Mouse (Mus musculus) hindbrain, embryonic 16.5 days (tissue): ENCODE measurements around the gene Spata2l. TPM values are rescaled to one million over a fixed set of nuclear protein-coding genes. Genes with fewer than 3 reads are reported as not detected.
"Not testable (repeated sequence)": the region's sequence is repeated elsewhere in the genome, so short reads cannot be mapped to it uniquely, and the experiment has no call there.

ENCODE experiments used
- ATAC-seq: fragments of 200-750 bp; cut with Nextera tagmentation; 2 replicates; pipeline ENCODE4 v1.8.0; 2017; ENCODE audit warnings: moderate TSS enrichment, moderate library complexity
- H3K27ac ChIP-seq: fragments of 300-500 bp; sonication (generic); 2 replicates; pipeline ENCODE4 v1.5.1; 2014; ENCODE audit warnings: low read depth, mild to moderate bottlenecking, control low read depth, low read length, moderate library complexity
- H3K27me3 ChIP-seq: fragments of 300-500 bp; sonication (generic); replicated peaks from 2 replicates; pipeline ENCODE4 v1.6.1; 2014; ENCODE audit warnings: low read length; ENCODE audit not compliant: control insufficient read depth, insufficient read depth
- H3K36me3 ChIP-seq: fragments of 300-500 bp; sonication (generic); 2 replicates; pipeline ENCODE4 v1.6.1; 2014; ENCODE audit warnings: mild to moderate bottlenecking, low read length, moderate library complexity, mixed read lengths; ENCODE audit not compliant: control insufficient read depth, insufficient read depth
- H3K4me1 ChIP-seq: fragments of 300-500 bp; sonication (generic); 2 replicates; pipeline ENCODE4 v1.6.1; 2014; ENCODE audit warnings: low read depth, low read length; ENCODE audit not compliant: control insufficient read depth, insufficient read depth
- H3K4me2 ChIP-seq: fragments of 300-500 bp; sonication (generic); 2 replicates; pipeline ENCODE4 v1.6.1; 2014; ENCODE audit warnings: mild to moderate bottlenecking, low read length, control low read depth, moderate library complexity
- H3K4me3 ChIP-seq: fragments of 300-500 bp; sonication (generic); 2 replicates; pipeline ENCODE4 v1.5.1; 2014; ENCODE audit warnings: mild to moderate bottlenecking, low read length, control low read depth, moderate library complexity
- H3K9ac ChIP-seq: fragments of 300-500 bp; sonication (generic); 2 replicates; pipeline ENCODE4 v1.6.1; 2014; ENCODE audit warnings: low read depth, mild to moderate bottlenecking, control low read depth, low read length, moderate library complexity
- H3K9me3 ChIP-seq: fragments of 300-500 bp; sonication (generic); 2 replicates; pipeline ENCODE4 v1.6.1; 2014; ENCODE audit warnings: mild to moderate bottlenecking, low read length, moderate library complexity; ENCODE audit not compliant: control insufficient read depth
- WGBS: fragments of 180-500 bp; shearing (Covaris S2); extraction: QIAGEN DNeasy Blood & Tissue Kit; methylation state at CpG from one replicate; pipeline ENCODE4 v1.1.7; 2014; 5-methylcytosine and 5-hydroxymethylcytosine counted together
- polyA plus RNA-seq: library from polyadenylated mRNA; unstranded; fragments of >200 nt; fragmentation: Nextera tagmentation; extraction: Ambion mirVana; gene quantifications from 2 replicates; pipeline ENCODE4 v1.2.1, GENCODE M21; 2015

Spata2l gene
- polyA plus RNA-seq, 1 experiment from 2014 or later: 13.8 TPM

DNA sequence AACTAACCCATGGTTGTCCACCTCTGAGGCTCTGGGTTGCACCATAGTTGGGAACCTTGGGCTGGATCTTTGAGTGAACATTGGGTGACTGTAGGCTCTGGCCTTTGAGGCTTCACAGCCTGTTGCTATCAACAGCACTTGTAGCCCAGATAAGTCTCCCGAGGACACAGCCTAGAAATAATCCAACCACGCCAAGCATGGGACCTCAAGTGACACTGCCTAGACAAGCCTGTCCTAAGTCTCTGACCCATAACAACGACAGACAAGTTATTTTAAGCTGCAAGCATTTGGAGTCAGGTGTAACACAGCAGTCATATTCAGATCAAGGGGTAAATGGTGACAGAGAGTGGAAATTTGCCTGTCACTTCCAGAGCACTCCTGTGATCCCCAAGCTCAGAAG lies 20.6 kb downstream of the Spata2l start:
- Histone ChIP-seq H3K4me3 (no peak overlapping the region), H3K27ac (no peak overlapping the region), H3K4me1 (peaks cover 19% of the 10 kb centered on the region), H3K27me3 (no peaks in the 10 kb centered on the region), H3K4me2 (no peak overlapping the region), H3K36me3 (no peaks in the 10 kb centered on the region), H3K9me3 (no peaks in the 10 kb centered on the region), H3K9ac (no peak overlapping the region)
- WGBS: 83% methylated on average over 3 of the region's 3 CpGs
- no peak for ATAC-seq

- peak overlapping the region; percentile 95 for H3K4me3 ChIP-seq
- H3K27ac ChIP-seq: peak overlapping the region; percentile 69
- ATAC-seq: no peak
- H3K27me3 ChIP-seq: no peaks in the 10 kb centered on the region
- peaks cover 19% of the 10 kb centered on the region for H3K4me1 ChIP-seq
- peak overlapping the region; percentile 90 for H3K4me2 ChIP-seq
- no peaks in the 10 kb centered on the region for H3K9me3 ChIP-seq
- H3K36me3 ChIP-seq: peaks cover 9% of the 10 kb centered on the region; the same call in 1 of the 2 replicates
- 19% methylated on average over 22 of the region's 22 CpGs for WGBS
- peak overlapping the region; percentile 96 for H3K9ac ChIP-seq
These were observed 22.8 kb downstream of the Spata2l start for GRCm38 (mm10) chr8:123213118-123213772.

- H3K4me1 ChIP-seq: peaks cover 19% of the 10 kb centered on the region
- no peaks in the 10 kb centered on the region for H3K9me3 ChIP-seq
- H3K4me2 ChIP-seq: peak within 1 kb of the TSS; percentile 90
- H3K27ac ChIP-seq: peak within 1 kb of the TSS; percentile 69
- peak; percentile 96 for ATAC-seq
- WGBS: 2% methylated on average over 72 of the region's 76 CpGs
- peaks cover 16% of the 10 kb centered on the region for H3K36me3 ChIP-seq
- H3K4me3 ChIP-seq: peak within 1 kb of the TSS; percentile 95
- peak within 1 kb of the TSS; percentile 96 for H3K9ac ChIP-seq
- no peaks in the 10 kb centered on the region for H3K27me3 ChIP-seq
These were observed 23.5 kb downstream of the Spata2l start, which contains the start of the genes Chmp1a and Spata33 for GRCm38 (mm10) chr8:123212321-123213117. TSS of gene Chmp1a (minus strand) at chr8:123212763. TSS of gene Spata33 (plus strand) at chr8:123212832.

DNA sequence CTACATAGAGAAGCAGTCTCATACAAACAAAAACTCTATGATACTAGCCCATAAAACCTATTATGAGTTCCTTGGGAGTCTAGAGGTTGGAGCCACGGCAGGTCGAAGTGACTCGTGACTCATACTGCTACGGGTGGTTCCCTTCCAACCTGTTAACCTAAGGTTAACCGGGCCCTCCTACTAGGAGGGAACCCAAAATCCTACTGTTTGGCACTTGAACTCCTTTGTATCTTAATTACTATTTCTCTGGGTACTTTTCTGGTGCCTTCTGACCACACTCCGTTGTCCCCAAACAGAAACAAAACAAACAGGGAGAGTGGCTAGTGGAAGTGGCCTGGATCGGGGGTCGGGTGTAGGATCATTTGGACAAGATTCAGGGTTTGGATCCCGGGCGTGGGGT lies 24.2 kb downstream of the Spata2l start:
- Histone ChIP-seq H3K9ac (peak overlapping the region; percentile 96), H3K4me1 (peaks cover 19% of the 10 kb centered on the region), H3K27me3 (no peaks in the 10 kb centered on the region), H3K36me3 (peaks cover 22% of the 10 kb centered on the region), H3K9me3 (no peaks in the 10 kb centered on the region), H3K27ac (no peak overlapping the region), H3K4me3 (peak overlapping the region; percentile 95), H3K4me2 (peak overlapping the region; percentile 90)
- no peak for ATAC-seq
- WGBS: 48% methylated on average over 10 of the region's 10 CpGs

GRCm38 (mm10) chr8:123203571-123203970 lies 32.5 kb downstream of the Spata2l start:
- WGBS: 93% methylated on average over 3 of the region's 3 CpGs
- H3K9ac ChIP-seq: no peak overlapping the region
- no peaks in the 10 kb centered on the region for H3K4me1 ChIP-seq
- H3K4me2 ChIP-seq: no peak overlapping the region
- no peak overlapping the region for H3K27ac ChIP-seq
- no peaks in the 10 kb centered on the region for H3K9me3 ChIP-seq
- H3K4me3 ChIP-seq: no peak overlapping the region
- no peak for ATAC-seq
- no peaks in the 10 kb centered on the region for H3K27me3 ChIP-seq
- peaks cover 25% of the 10 kb centered on the region for H3K36me3 ChIP-seq

DNA sequence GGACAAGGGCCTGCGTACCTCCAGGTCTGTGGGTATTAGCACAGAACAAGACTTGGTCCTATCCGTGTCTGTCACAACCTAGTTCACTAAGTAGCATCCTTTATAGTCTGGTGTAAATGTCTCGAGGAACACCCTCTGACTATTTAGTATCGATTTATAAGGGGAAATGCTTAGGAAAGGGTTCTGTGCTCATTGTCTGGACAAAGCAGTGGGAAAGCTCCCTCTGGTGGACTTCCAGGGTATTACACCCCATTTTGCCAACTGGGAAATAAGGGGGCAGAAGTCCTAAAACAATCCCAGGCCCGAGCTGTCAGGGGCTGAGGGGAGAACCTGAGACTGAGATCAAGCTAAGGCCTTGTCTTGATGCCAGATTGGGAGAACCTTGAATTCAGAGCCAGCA lies 33.7 kb downstream of the Spata2l start:
- Histone ChIP-seq H3K27me3 (no peaks in the 10 kb centered on the region), H3K4me1 (no peaks in the 10 kb centered on the region), H3K9ac (peak overlapping the region; percentile 44; the same call in 1 of the 2 replicates), H3K27ac (no peak overlapping the region), H3K36me3 (peaks cover 16% of the 10 kb centered on the region), H3K4me2 (no peak overlapping the region), H3K9me3 (no peaks in the 10 kb centered on the region), H3K4me3 (no peak overlapping the region)
- WGBS: 21% methylated on average over 5 of the region's 5 CpGs
- peak; percentile 45; the same call in 1 of the 2 replicates for ATAC-seq

DNA sequence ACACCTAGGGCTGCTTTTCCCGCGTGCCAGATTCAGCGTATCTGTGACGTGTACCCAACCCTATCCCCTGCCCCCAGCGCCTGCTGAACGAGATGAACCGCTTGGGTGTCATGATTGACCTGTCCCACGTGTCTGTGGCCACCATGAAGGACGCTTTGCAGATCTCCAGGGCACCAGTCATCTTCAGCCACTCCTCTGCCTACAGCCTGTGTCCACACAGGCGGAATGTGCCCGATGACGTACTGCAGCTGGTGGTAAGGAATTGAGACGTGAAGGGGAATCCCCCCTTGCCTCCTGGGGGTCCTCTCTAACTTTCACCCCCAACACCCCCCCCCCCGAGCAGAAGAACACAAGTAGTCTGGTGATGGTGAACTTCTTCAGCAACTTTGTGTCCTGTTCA lies 36.2 kb downstream of the Spata2l start:
- Histone ChIP-seq H3K4me1 (no peaks in the 10 kb centered on the region), H3K36me3 (no peaks in the 10 kb centered on the region; the same call in 1 of the 2 replicates), H3K9me3 (no peaks in the 10 kb centered on the region), H3K4me3 (no peak overlapping the region), H3K9ac (no peak overlapping the region), H3K4me2 (no peak overlapping the region), H3K27me3 (no peaks in the 10 kb centered on the region), H3K27ac (no peak overlapping the region)
- 75% methylated on average over 14 of the region's 14 CpGs for WGBS
- ATAC-seq: no peak

DNA sequence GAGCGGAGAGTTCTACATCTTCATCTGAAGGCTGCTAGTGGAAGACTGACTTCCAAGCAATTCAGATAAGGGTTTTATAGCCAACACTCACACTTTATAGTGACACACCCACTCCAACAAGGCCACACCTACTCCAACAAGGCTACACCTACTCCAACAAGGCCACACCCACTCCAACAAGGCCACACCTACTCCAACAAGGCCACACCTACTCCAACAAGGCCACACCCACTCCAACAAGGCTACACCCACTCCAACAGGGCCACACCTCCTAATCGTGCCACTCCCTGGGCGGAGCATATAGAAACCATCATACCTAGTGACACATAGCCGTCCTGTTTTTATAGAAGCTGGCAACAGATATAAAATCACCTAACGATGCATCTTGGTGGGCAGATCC lies 39.0 kb downstream of the Spata2l start:
- H3K4me1 ChIP-seq, H3K9ac ChIP-seq, H3K27me3 ChIP-seq, ATAC-seq, H3K27ac ChIP-seq, H3K9me3 ChIP-seq, H3K4me2 ChIP-seq, H3K4me3 ChIP-seq, H3K36me3 ChIP-seq: not testable (repeated sequence)
- 76% methylated on average over 5 of the region's 5 CpGs for WGBS

DNA sequence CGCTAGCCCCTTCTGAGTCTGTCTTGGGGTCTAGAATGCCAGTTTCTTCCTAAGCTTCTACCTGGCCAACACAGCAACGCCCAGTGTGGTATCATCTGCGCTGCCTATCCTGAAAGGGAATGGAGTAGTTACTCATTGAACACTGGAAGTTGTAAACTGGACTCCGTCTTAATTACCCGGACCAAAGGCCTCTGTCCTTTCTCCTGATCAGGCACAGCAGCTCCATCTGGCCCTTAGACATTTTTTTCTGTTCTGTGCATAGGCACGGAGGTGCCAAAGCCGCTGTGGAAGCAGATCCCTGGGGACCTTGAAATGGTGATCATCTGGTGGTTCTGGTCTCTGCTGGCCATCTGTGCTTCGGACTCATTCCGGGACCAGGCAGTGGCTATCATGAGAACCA lies 42.3 kb downstream of the Spata2l start:
- WGBS: 82% methylated on average over 9 of the region's 9 CpGs
- no peak overlapping the region for H3K4me3 ChIP-seq
- no peaks in the 10 kb centered on the region for H3K27me3 ChIP-seq
- no peak overlapping the region for H3K9ac ChIP-seq
- no peak for ATAC-seq
- no peaks in the 10 kb centered on the region; the same call in 1 of the 2 replicates for H3K4me1 ChIP-seq
- H3K9me3 ChIP-seq: no peaks in the 10 kb centered on the region
- no peak overlapping the region for H3K27ac ChIP-seq
- H3K4me2 ChIP-seq: no peak overlapping the region
- H3K36me3 ChIP-seq: no peaks in the 10 kb centered on the region
